Mouse (Mus musculus): ENCODE measurements around the gene Gtf2a1.
"Not testable (repeated sequence)": the region's sequence is repeated elsewhere in the genome, so short reads cannot be mapped to it uniquely, and the experiment has no call there.

Gtf2a1 gene

DNA sequence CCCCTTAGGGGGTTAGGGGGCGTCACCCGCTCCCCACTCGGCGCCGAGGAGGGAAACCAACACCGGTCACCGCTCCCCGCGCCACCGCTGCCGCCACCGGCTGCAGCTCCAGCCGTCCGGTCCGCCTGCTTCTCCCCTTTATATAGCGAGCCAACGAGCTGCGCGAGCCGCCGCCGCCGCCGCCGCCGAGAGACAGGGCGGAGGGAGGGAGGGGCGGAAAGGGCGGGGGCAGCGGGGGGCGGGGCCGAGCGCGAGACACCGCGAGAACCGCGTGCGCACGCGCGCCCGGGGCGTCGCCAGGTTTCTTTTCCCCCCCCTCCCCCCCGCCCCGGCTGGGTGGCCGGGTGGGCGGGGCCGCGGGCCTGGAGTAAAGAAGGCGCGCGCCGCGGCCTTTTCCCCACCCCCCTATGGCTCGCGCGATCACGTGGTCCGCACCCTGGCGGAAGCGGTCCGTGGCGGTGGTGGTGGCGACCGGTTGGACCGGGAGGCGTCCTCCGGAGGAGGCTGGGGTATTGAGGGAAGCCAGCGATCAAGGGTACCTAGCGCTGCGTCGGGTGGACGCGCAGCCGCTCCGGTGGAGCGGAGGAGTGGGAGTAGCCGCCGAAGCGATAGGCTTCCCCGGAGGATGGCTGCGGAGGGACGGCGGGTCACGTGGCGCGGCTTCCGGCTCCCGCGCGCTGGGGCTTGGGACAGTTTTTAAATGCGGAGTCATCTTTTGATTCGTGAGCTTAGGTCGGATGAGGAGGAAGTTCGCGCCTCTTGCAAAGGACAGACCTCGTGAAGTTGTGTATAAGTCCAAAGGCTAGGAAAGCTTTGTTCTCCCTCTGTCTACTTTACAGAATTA, at the start of gene Gtf2a1:
Gene Gtf2a1, minus strand, starts transcription at position 641 of the 844 bp plus-strand sequence.
- DNase-seq (ENCODE audit: low spot score) = peak; percentile 97

DNA sequence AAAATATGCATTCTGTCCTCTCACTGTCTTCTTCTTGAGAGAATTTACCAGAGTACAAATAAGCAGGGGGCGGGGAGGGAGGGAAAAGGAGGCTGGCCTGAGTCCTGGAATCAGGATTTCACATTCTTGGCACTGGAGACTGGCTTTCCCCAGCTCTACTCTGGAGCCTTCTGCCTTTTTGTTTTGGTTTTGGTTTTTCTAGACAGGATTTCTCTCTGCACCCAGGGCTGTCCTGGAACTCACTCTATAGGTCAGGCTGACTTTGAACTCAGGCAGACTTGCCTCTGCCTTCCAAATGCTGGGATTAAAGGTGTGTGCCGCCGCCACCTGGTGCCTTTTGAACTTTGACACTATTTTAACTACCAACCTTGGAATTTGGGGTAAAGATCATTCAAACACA, 48.1 kb upstream of the Gtf2a1 start:
- no peak for DNase-seq (ENCODE audit: low spot score)

DNA sequence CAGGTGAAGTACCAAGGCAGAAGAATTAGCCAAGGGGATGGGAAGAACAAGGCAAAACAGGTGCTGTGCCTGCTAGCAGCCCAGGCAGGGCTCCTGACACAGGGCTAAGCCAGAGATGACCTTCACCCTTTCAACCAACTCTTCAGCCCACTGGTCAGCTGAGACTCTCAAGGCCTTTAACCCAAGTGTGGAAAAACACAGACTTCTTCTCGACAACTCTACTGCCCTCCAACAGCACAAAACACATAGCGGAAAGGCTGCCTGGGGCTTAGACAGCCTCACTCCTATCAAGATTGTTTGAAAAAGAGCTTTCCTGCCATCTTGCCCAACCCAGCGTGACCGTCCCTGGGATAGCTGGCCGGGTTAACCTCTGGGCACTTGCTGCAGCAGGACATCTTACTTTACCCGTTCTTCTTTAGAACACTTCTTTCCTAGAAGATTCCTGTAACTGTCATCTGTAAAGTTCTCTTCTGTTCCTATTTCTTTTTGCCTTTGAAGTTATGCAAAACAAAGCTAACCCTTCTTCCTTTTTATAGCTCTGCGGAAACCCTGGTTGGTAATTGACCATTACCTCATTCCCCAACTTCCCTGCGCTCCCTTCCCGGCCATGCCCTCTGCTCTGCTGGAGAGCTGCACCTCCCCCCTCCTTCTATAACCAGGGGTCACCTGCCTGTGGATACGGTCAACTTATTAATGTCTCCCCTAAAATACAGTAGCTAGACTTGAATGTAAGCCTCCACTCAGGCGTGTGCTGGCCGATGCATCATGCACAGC, 47.0 kb upstream of the Gtf2a1 start:
- DNase-seq (ENCODE audit: low spot score) = peak; percentile 24

GRCm38 (mm10) chr12:91626482-91626881, 36.2 kb upstream of the Gtf2a1 start:
- no peak for DNase-seq (ENCODE audit: low spot score)

- DNase-seq (ENCODE audit: low spot score) = no peak
Observed at GRCm38 (mm10) chr12:91625013-91625412, 34.7 kb upstream of the Gtf2a1 start.

- no peak for DNase-seq (ENCODE audit: low spot score)
Observed at GRCm38 (mm10) chr12:91609425-91609824, 19.1 kb upstream of the Gtf2a1 start.

DNA sequence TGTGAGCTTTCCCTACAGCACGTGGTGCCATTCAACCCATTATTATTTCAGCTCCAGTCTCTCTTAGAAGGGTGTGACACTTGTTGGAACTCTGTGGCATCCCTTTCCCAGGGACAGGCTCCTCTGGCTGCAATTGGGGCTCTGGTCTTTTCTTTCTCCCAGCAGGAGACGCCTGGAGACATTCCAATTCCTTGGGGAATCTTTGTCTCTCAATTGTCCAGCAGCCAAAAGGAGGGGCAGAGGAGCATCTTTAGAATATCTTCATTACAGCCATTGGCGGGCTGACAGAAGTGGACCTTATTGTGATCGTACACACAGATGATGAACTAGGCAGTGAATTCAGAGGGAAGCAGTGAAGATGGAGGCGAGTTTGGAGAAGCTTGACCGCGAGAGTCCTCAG, 17.4 kb upstream of the Gtf2a1 start:
- DNase-seq (ENCODE audit: low spot score) = no peak

GRCm38 (mm10) chr12:91606651-91607050, 16.4 kb upstream of the Gtf2a1 start:
- DNase-seq (ENCODE audit: low spot score) = no peak

GRCm38 (mm10) chr12:91604600-91604999, 14.3 kb upstream of the Gtf2a1 start:
- DNase-seq (ENCODE audit: low spot score) = no peak

GRCm38 (mm10) chr12:91592128-91592527, 1.8 kb upstream of the Gtf2a1 start:
- DNase-seq (ENCODE audit: low spot score) = no peak

DNA sequence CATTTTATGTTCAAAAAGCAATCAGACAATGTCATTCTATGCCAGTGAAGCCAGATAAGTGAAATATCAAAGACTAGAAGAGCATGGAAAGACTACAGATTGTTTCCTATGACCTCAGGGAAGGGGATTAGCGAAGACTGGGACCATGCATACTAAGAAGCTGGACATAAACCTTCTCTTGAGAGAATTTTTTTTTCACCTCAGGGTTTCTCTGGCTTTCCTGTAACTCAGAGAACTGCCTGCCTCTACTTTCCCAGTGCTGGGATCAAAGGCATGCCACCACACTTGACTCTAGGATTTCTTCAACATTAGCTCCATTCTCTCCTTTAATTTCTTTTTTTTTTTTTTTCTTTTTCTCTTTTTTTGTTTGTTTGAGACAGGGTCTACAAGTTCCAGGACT, 904 bp upstream of the Gtf2a1 start:
- no peak for DNase-seq (ENCODE audit: low spot score)

GRCm38 (mm10) chr12:91590716-91591115, 429 bp upstream of the Gtf2a1 start:
- DNase-seq (ENCODE audit: low spot score) = peak; percentile 55

GRCm38 (mm10) chr12:91589542-91589846, 793 bp downstream of the Gtf2a1 start:
- DNase-seq (ENCODE audit: low spot score) = no peak

DNA sequence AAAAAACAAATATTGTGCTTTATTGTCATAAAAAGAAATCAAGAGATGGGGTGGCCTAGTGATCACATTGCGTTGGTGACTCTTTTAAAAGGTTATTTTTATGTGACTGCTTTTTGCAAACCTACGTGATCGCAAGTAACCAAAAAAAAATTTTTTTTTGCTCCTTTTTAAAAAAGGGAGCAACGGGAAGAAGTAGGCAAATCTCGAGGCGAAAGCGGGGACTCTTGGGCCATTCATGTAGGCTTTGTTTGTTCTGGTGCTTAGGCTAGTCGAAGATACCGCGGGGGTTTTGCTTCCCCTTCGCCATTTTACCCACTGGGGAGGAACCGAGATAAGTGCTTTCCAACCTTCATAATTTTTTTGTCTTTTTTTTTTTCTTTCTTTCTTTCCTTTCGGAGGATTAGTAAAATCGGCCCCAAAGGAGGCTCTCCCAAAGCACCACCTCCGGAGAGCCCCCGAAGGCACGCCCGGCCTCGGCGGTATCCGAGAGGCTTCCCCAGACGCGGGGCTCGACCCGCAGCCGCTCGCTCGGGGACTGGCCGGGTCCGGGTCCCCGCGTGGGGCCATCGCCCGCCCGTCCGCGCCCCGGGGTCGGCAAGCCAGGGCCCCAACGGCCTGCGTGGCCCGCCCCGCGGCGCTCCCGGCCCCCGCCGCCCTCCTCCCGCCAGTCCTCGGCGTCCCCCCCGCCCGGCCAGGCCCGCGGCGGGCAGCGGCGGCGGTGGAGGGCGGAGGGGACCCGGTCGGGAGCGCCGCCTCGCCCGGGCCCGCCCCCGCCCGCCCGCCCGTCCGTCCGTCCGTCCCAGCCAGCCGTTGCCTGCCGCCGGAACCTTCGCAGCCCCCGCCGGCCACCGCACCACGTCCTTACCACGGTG, 1.4 kb downstream of the Gtf2a1 start:
- DNase-seq (ENCODE audit: low spot score) = peak; percentile 42

- DNase-seq (ENCODE audit: low spot score) = peak; percentile 94
Observed at GRCm38 (mm10) chr12:91588176-91588669, 2.1 kb downstream of the Gtf2a1 start.

- no peak for DNase-seq (ENCODE audit: low spot score)
Observed at GRCm38 (mm10) chr12:91587491-91588033, 2.7 kb downstream of the Gtf2a1 start.

DNA sequence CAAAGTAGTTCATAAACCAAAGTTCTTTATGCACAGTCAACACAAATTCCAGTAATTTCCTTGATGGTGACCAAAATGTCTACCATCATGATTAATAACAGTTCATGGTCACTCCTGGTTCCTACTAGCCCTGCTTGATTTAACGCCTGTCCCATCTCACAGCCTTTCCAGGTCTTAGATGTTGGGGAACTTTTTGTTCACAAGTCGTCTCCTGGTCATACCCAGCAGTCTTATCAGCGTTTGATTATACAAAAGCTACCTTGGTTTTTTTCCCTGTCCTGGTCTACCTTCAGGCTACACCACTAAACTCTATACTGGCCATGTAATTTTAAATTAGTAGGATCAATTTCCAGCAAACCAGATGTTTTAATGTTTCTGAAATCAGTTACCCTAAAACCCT, 3.2 kb downstream of the Gtf2a1 start:
- DNase-seq (ENCODE audit: low spot score) = no peak

DNA sequence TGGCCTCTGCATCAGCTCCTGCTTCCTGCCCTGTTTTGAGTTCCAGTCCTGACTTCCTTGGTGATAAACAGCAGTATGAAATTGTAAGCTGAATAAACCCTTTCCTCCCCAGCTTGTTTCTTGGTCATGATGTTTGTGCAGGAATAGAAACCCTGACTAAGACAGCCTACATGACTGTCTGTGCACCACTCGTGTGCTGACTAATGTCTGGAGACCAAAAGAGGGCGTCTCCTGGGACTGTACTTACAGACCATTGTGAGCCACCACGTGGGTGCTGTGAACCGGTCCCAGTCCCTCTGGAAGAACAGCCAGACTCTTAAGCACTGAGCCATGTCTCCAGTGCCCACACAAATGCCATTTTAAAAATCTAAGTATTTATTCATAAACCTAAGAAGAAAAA, 4.5 kb downstream of the Gtf2a1 start:
- DNase-seq (ENCODE audit: low spot score) = not testable (repeated sequence)

GRCm38 (mm10) chr12:91585206-91585605, 5.1 kb downstream of the Gtf2a1 start:
- no peak for DNase-seq (ENCODE audit: low spot score)

DNA sequence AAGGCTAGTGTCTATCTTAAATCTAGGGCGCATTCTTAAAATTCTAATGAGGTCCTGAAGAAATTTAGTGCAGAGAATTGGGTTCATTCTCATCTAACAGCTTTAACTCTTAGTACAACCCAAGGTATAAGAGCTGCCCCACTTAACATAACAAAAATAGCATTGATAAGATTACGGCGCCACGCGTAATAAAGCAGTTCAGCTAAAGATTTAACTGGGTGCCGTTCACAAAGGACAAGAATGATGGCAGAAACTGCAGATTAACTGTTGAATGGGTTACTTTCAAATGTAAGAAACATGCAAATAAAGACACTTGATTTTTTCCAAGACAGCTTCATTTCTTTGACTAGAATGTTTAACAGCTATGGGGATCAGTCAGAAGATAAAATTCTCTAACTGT, 6.9 kb downstream of the Gtf2a1 start:
- no peak for DNase-seq (ENCODE audit: low spot score)

DNA sequence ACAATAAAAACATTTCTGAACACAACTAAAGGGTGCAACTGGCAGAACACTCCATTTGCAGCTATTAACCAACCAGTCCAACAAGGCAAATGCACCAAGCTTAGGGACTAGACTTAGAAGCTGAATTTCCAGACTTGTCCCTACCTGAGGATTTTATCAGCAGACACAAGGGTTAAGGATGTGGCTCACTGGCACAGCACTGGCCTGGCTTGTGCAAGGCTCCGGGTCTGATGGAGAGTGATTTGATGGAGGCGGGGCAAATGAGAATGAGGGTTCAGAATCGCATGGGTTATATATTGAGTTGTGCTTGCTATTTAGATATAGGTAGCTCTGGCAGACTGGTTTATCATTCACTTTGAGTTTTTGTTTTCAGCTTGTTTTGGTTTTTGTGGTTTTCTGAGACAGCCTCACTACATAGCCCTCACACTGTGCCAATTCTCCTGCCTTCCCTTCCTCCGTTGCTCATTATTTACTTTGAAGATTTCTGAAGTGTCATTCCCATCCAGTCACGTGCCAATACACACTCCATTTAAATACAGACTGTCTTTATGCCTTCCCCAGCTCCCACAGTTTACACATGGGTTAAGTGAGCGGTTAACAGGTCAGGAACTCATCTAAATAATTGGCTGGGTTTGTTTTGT, 7.8 kb downstream of the Gtf2a1 start:
- DNase-seq (ENCODE audit: low spot score) = no peak

Data from yolk sac, embryonic 10.5 days (tissue).